Mouse (Mus musculus): ENCODE results near the gene Tmem167.

Tmem167 gene

GRCm38 (mm10) chr13:90183536-90183935, 94.6 kb downstream of the Tmem167 start:
- no peak for DNase-seq (ENCODE audit: low read depth, low spot score)

DNA sequence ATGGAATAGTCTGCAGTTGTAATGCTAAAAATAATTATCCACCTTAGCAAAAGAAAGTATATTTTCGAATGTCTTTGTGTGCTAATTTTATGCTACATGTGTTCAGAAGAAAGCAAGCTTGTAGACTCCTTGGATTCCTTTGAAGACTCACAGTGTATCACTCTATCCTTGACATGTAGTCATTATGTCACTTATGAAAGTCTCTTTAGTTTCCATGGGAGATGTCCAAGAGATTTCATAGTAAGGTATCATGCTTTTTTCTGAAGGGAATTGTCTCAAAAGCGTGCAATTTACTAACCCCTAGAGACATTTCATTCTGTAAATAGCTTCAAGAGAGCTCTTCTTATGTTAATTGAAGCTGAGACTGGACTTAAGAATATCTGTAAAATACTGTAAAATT, 97.8 kb downstream of the Tmem167 start:
- DNase-seq (ENCODE audit: low read depth, low spot score): no peak

DNA sequence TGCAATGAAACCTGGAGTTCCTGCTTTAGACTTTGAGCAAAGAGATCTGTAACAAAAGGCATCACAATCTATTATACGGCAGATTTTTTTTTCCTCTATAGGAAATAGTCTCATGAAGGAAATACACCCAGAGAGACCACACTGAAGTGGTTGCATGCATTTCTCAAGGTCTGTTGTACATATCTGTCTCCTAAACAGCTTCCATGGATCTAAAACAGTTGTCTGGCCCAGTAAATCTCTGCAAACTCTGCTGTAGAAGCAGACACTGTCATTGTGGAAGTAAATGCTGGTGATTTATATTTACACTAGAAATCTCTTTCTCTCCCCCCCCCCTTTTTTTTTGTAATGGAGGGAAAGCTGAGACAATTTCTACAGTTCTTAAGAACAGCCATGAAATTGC, 99.1 kb downstream of the Tmem167 start:
- no peak for DNase-seq (ENCODE audit: low read depth, low spot score)

- DNase-seq (ENCODE audit: low read depth, low spot score): no peak
Measured at GRCm38 (mm10) chr13:90191794-90192193, 102.9 kb downstream of the Tmem167 start.
